Mouse (Mus musculus) heart, adult 2 months (tissue): ENCODE data around the gene Hoxb9.

ENCODE experiments used
- CTCF ChIP-seq: fragments of 200-600 bp; IDR thresholded peaks from 2 replicates; pipeline ENCODE4 v1.8.1; 2022; ENCODE audit warnings: antibody characterized with exemption, mild to moderate bottlenecking, moderate library complexity
- EP300 ChIP-seq: fragments of 200-500 bp; IDR thresholded peaks from 2 replicates; pipeline ENCODE4 v1.6.1; 2011; ENCODE audit warnings: low read depth, low read length, control low read depth; ENCODE audit not compliant: insufficient read depth
- POLR2A ChIP-seq: fragments of 200-500 bp; IDR thresholded peaks from 2 replicates; pipeline ENCODE4 v1.6.1; 2011; ENCODE audit warnings: mild to moderate bottlenecking, low read depth, low read length, control low read depth; ENCODE audit not compliant: insufficient read depth

DNA sequence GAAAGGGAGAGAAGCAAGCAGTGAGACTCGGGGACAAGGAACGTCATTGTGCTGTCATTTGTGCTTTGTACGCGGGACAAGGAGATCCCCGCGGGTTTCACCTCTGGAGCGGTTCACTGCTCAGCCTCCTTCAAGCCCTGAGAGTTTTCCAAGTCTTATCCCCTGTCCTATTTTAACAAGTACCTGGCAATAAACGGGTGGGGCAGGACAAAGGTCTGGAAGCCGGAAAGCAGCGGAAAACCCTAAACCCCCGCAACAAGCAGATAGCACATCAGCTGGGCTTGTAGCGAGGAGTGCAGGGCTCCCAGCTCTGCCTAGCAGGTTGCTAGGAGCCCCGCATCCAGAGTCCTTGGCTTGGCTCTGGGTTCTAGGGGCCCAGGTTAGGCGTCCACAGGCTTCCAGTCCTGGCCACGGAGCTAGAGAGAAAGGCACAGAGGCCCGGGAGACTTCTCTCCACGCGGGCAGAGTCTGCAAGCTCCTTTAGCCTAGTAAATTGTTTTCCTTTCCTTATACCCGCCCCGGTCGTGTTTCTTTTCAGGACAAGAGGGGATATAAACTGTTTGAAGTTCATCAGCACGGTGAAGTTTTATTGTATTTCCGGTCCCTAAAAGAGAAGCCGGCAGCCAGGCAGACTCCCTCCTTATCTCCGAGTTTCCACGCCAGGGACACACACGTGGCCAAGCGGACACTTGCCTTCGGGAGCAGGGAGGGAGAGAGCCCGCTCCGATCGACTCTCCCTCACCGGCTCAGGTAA, 7.4 kb upstream of the Hoxb9 start:
- TF ChIP-seq CTCF: no peak
- no peak for TF ChIP-seq POLR2A
- no peak for TF ChIP-seq EP300
